Mouse (Mus musculus) ES-E14 (cell line): Measurements from ENCODE around the gene Nfkbib. TPM values are rescaled to one million over a fixed set of nuclear protein-coding genes. Genes with fewer than 3 reads are reported as not detected.

Experiments
- DNase-seq: peaks from one replicate; pipeline ENCODE4 v3.0.0-alpha.2; 2013; ENCODE audit warnings: low read depth, low spot score
- H3K27ac ChIP-seq: 2 replicates; pipeline ENCODE4 v1.5.1; 2012; ENCODE audit warnings: low read depth, mild to moderate bottlenecking, low read length, moderate library complexity, mixed read lengths; ENCODE audit not compliant: poor library complexity, insufficient read depth, severe bottlenecking
- H3K36me3 ChIP-seq: 2 replicates; pipeline ENCODE4 v1.6.1; 2012; ENCODE audit warnings: mild to moderate bottlenecking, low read length, moderate library complexity, mixed read lengths; ENCODE audit not compliant: control insufficient read depth, poor library complexity, insufficient read depth, severe bottlenecking
- H3K4me1 ChIP-seq, 2 experiments: fragments of 150-350 bp in 1 of 2; sonication (generic) in 1 of 2; 2 replicates each; pipeline ENCODE4 v1.6.1; 2012; ENCODE audit warnings: low read length in 2 of 2, mild to moderate bottlenecking in 1 of 2, mixed read lengths in 1 of 2; ENCODE audit not compliant: control insufficient read depth in 2 of 2, insufficient read depth in 2 of 2, poor library complexity in 1 of 2
- H3K4me3 ChIP-seq, 2 experiments: fragments of 150-350 bp in 1 of 2; sonication (generic) in 1 of 2; 2 replicates each; pipeline ENCODE4 v1.5.1; 2012; ENCODE audit warnings: low read length in 2 of 2, low read depth in 1 of 2, mild to moderate bottlenecking in 1 of 2, mixed read lengths in 1 of 2; ENCODE audit not compliant: insufficient read depth in 1 of 2, poor library complexity in 1 of 2, severe bottlenecking in 1 of 2
- H3K9ac ChIP-seq: 2 replicates; pipeline ENCODE4 v1.6.1; 2012; ENCODE audit warnings: low read depth, mild to moderate bottlenecking, low read length, mixed read lengths; ENCODE audit not compliant: poor library complexity, insufficient read depth, severe bottlenecking
- H3K9me3 ChIP-seq: fragments of 150-350 bp; sonication (generic); 2 replicates; pipeline ENCODE4 v1.6.1; 2012; ENCODE audit warnings: low read depth, mild to moderate bottlenecking, low read length; ENCODE audit not compliant: control insufficient read depth, insufficient read depth
- CHD2 ChIP-seq: IDR thresholded peaks from 2 replicates; pipeline ENCODE4 v1.6.1; 2014; ENCODE audit warnings: mild to moderate bottlenecking, low read depth, low read length, inconsistent platforms
- HCFC1 ChIP-seq: IDR thresholded peaks from 2 replicates; pipeline ENCODE4 v1.6.1; 2012; ENCODE audit warnings: low read length, inconsistent platforms, borderline replicate concordance; ENCODE audit not compliant: insufficient read depth
- MAFK ChIP-seq: IDR thresholded peaks from 2 replicates; pipeline ENCODE4 v1.6.1; 2014; ENCODE audit warnings: mild to moderate bottlenecking, low read depth, low read length, inconsistent platforms; ENCODE audit not compliant: insufficient read depth
- ZC3H11A ChIP-seq: IDR thresholded peaks from 2 replicates; pipeline ENCODE4 v1.6.1; 2012; ENCODE audit warnings: low read depth, mild to moderate bottlenecking, inconsistent platforms, low read length, borderline replicate concordance
- ZNF384 ChIP-seq: IDR thresholded peaks from 2 replicates; pipeline ENCODE4 v1.6.1; 2012; ENCODE audit warnings: low read depth, low read length, inconsistent platforms
- in situ Hi-C, 2 experiments: fragments of 600-800 bp; cut with MboI; formaldehyde crosslinking; loops; one replicate each; pipeline ENCODE4 v1.15.1; 2025; ENCODE audit warnings: low sequenced_read_pairs in 2 of 2, inconsistent platforms in 1 of 2; ENCODE audit not compliant: unreplicated experiment in 2 of 2
- total RNA-seq: library from RNA; depleted of rRNA; stranded (reverse); fragments of 300-350 nt; gene quantifications from 2 replicates; pipeline ENCODE4 v1.2.3, GENCODE M21; 2012

The Nfkbib gene
- total RNA-seq, 1 experiment: 20.1 TPM

DNA sequence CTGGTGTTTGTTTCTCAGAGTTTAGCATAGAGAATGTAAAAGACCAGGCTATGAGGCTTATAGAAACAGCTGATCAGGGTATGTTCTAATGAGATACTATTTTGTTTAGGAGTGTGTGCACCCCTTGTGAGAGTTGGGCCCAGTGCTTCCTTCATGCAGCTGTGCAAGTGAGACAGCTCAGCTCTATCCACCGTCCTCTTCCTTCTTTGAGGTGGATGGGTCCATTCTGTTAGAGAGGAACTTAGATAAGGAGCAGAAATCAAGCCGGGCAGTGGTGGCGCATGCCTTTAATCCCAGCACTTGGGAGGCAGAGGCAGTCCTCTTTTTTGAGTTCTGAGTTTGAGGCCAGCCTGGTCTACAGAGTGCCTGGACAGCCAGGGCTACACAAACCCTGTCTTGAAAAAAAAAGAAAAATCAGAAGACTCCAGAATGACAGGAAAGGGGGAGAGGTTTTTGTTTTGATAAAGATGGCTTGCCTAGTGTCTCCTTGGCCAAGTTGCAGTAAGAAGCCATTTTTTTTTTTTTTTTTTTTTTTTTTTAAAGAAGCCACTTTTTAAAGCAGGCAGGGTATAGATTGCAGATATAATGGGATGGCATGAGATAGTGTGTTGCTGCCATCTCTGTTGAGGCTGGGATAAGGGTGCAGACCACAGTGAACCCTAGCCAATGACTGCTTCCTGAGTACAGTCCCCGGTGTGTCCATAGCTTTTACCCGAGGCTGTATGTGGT lies 47.2 kb upstream of the Nfkbib start:
- Histone ChIP-seq H3K4me1 (peaks cover 1 to 21% of the 10 kb centered on the region in 2 experiments; a peak in 3 of 4 replicates), H3K9me3 (no peaks in the 10 kb centered on the region), H3K27ac (no peak overlapping the region), H3K9ac (peak overlapping the region; percentile 0; the same call in 1 of the 2 replicates), H3K36me3 (peaks cover 72% of the 10 kb centered on the region), H3K4me3 (no peak overlapping the region)
- DNase-seq: no peak
- in situ Hi-C loops: no loop called here
- no peak for TF ChIP-seq MAFK
- peak; percentile 19; the same call in 1 of the 2 replicates for TF ChIP-seq ZNF384

DNA sequence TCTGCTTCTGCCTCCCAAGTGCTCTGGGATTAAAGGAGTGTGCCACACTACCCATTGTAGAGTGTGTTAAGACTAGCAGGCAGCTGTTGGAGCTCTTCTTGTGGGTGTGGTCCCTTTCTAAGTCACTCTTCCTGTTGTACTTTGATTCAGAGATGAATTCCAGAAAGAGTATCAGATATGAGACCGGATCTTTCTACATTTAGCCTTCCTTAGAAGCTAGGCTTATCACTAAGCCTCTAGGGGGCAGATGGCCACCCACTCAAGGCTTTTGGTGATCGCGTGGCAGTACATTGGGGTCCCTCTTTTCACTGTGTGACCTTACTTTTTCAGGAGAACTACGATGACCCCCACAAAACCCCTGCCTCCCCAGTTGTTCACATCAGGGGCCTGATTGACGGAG lies 45.6 kb upstream of the Nfkbib start:
- H3K36me3 ChIP-seq: peaks cover 60% of the 10 kb centered on the region
- peak overlapping the region; percentile 31; the same call in 1 of the 2 replicates for H3K9ac ChIP-seq
- H3K4me3 ChIP-seq: peak overlapping the region in 1 of 2 experiments; percentile 96; a peak in 1 of 4 replicates
- in situ Hi-C loops: no loop called here
- peaks cover 1 to 18% of the 10 kb centered on the region in 2 experiments; a peak in 3 of 4 replicates for H3K4me1 ChIP-seq
- TF ChIP-seq ZC3H11A (no peak), ZNF384 (no peak), MAFK (no peak), HCFC1 (no peak), CHD2 (no peak)
- peak overlapping the region; percentile 2; the same call in 1 of the 2 replicates for H3K27ac ChIP-seq
- DNase-seq: no peak
- no peaks in the 10 kb centered on the region for H3K9me3 ChIP-seq

DNA sequence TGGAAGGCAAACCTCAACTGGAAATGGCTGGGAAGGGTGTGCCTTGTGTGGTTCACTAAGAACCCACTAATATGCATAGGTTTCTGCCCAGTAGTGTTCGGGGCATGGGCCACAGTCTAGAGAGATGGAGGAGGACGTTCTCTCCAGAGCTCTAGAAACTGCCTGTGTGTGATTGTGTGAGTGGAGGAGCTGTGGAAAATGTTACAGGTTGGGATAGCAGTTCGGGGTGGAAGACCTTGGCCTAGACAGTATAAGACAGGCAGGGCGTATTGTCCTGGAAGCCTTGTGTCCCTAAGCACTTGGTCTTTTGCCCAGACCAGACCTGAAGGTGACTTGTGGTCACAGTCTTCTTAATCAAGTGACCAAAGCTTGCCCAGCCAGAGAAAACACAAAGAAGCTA lies 45.1 kb upstream of the Nfkbib start:
- Histone ChIP-seq H3K27ac (no peak overlapping the region), H3K9ac (peak overlapping the region; percentile 100), H3K9me3 (no peaks in the 10 kb centered on the region), H3K4me1 (peaks cover 1 to 22% of the 10 kb centered on the region in 2 experiments; a peak in 3 of 4 replicates), H3K4me3 (peak overlapping the region; percentile 74 to 96), H3K36me3 (peaks cover 55% of the 10 kb centered on the region)
- no peak for TF ChIP-seq HCFC1
- no peak for TF ChIP-seq ZNF384
- no peak for TF ChIP-seq MAFK
- no peak for TF ChIP-seq CHD2
- TF ChIP-seq ZC3H11A: no peak
- in situ Hi-C loops: no loop called here
- DNase-seq: no peak

DNA sequence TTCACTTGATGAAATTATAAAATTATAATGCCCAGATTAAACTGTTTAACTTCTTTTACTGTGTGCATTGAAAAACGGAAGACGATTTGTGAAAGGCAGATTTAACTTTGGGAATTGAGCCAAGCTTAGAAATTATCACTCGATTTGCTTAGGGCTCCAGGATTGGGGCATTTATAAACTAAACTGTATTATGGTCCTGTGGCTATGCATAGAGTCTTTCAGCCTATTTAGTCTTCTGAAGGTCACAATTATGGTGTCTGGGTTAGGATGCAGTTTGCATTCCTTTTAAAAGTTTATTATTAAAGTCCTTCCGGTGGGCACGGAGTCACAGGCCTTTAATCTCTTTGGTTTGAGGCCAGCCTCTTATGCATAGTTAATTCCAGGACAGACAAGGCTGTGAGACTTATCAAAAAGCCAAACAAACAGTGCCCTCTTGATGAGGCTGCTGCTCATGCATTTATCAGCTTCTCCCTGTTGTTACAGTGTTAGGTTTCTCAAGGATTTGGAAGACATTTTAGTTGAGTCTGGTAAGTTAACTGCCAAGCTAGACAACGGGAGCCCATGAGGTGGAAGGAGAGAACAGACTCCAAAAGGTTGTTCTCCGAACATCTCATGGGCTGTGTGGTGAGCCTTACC lies 44.4 kb upstream of the Nfkbib start:
- peaks cover 1 to 18% of the 10 kb centered on the region in 2 experiments; a peak in 3 of 4 replicates for H3K4me1 ChIP-seq

More for the DNA sequence above, 44.4 kb upstream of the Nfkbib start:
- Histone ChIP-seq H3K36me3 (peaks cover 48% of the 10 kb centered on the region), H3K27ac (peak overlapping the region; percentile 99), H3K9me3 (no peaks in the 10 kb centered on the region), H3K4me3 (peak overlapping the region; percentile 74 to 96), H3K9ac (peak overlapping the region; percentile 100)
- no peak for TF ChIP-seq CHD2
- no peak for TF ChIP-seq MAFK
- no peak for TF ChIP-seq ZC3H11A
- TF ChIP-seq ZNF384: no peak
- TF ChIP-seq HCFC1: no peak
- in situ Hi-C loops: no loop called here
- DNase-seq: no peak
